Mouse (Mus musculus): Measurements from ENCODE around the gene Sar1b.

The Sar1b gene

DNA sequence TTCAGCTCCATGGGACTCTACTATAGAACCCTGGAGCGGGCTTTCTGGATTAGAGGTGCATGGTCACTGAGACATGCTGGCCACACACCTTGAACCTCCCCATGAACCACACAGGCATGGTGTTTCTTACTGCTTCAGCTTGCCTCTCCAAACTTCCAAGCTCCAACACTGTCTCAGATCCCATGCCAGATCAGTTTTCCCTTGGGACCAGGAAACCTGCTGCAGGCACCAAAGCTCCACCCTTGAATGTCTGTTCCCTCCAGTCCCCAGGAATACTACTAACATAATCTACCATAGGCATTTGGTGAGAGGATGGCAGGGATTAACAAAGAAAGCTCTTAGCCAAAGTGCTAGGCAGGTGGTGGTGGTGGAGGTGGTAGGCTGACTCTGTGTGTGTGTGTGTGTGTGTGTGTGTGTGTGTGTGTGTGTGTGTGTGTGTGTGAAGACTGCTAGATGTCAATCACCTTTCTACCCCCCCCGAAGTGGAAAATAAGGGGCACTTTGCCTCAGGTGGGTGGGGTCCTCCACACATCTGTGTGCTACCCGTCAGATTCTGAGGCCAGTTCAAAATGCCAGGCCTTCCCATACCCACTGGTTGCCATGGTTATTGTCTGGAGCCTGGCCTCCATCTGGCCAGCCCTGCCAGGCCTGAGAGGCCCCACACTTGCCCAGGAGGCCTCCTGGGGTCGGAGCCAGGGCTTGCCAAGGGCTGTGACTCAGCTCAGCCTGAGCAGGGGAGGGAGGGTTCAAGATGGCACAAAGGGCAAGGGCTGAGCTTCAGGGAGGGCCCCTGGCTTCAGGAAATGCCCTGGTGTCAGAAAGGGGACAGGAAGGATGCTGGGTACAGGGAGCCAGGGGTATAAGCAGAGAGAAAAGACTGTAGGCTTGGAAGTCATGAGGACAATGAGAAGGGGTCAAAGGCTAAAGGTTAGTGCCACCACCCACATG lies 68.7 kb downstream of the Sar1b start:
- no peak for DNase-seq

DNA sequence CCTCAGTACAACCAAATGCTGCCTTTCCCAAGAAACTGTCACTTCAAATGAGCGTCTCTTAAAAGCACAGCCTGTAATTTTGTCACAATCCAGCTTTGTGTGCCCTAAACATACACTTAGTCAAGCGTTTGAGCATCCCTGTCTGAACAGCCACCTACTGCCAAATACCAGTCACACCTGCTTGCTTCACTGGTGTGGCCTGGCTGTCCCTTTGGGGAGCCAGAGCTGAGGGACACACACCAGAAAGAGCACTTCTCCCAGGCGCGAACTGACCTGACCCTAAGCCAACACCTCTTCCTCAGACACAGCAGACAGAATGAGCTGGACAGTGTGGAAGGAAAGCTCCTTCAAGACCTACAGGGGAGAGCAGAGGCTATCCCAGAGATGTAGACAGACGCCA lies 69.5 kb downstream of the Sar1b start:
- DNase-seq = no peak

DNA sequence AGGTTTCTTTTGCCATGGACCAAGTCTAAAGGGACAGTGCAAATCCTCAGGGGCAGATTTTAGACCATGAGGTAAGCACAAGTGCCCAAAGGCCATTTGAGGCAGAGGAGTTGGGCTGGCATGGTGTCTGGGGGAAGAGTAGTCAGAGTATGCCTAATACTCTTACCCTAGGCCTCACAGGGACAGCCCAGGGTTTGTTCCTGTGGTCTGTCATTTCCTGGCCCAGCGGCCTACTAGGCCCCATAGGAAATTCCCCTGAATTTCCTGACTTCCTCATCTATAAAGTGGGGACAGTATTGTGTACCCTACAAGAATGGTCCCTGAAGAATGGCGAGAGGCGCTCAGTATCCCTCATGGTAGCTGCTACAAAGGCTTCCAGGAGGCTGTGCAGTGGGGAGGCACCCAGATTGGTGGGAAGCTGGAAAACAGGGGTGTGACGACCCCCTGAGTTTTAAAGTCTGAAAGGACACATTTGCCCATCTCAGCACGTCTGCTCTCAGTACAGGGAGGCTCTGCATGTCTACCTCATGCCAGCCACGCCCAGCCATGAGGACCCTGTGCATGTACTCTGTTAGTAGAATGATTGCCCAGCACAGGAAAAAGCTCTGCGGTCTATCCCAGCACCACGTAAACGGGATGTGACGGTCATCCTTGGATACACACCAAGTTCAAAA lies 70.0 kb downstream of the Sar1b start:
- DNase-seq = no peak

DNA sequence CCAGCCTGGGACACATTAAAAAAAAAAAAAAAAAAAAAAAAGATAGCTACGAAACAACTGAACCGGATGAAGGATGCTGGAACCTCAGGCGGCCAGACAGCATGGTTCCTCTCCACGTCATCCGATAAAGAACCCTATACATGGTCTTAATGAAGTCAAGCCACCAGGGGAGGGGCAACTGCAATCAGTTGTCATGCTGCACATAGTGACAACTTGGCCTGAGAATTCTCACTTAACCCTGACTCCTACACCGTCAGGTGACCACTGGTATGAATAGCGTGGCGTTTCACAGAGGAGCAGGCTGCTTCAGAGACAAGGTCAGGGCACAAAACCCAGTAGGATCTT lies 70.6 kb downstream of the Sar1b start:
- no peak for DNase-seq

DNA sequence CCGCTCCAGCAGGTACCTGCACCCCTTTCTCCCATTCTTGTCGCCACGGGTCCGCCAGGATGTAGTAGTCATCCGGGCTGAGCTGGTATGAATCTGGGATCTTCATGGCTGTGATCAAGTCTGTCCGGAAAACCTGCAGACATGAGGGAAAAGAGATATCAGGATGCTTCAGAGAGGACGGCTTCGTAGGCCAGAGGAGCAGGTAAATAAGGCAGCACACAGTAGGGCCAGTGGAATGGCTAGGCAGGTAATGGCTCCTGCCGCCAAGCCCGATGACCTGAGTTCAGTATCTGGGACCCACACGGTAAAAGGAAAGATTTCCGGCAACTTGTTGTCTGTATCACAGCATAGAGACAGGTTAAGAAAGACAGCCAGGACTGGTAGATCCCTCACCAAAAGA lies 72.1 kb downstream of the Sar1b start:
- DNase-seq = no peak

DNA sequence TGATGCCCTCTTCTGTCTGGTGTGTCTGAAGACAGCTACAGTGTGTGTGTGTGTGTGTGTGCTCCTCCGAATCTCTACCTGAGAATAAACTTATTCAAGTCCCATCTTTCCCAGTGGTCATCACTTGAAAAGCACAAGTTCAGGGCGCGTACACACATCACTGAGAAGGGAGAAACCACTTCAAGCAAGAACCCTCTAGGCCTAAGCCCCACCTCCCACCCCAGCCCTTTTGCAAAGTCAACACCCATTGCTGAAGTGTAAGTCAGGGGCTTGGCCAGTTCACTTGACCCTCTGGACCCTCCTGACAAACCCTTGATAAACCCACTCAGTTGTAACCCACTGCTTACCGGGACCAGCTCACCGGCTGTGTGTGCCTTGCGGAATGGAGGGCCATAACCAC lies 73.0 kb downstream of the Sar1b start:
- no peak for DNase-seq

DNA sequence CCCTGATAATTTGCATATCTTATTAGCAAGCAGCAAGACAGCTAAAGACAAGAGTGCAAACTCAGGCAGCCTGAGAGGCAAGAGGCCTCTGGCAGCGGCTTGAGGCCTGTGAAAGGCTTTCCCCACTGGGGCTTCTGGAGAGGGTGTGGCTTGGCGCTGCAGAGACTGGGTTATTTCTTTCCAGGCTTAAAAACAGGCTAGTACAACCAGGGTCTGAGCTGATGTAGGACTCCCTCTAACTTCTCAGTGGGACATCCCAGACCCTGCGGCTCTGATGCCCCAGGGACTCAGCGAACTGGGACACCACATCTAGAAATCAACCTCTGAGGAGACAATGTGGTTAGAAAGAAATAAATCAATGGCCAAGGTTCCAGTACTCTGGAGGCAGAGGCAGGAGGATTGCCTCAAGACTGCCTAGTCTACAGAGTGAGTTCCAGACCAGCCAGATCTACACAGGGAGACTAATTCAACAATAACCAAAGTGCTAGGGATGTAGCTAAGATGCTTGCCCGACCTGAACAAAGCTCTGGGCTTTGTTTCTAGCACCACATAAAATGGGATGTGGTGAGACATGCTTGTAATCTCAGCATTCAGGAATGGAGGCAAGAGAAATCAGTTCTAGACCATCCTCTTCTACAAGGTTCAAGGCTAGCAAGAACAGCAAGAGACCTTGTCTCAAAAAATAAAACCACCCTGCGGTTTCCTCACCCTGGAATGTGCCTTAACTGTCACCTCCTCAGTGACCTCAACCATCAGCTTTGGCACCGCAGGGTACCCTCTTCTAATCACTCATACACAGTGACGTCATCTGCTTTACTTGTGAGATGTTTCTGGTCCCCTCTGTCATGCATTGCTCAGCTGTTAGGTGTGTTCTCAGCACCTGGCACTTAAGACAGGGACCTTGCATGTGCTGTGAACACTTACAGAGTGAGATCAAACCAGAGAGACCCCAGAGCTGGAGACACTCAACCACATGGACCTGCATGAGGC lies 74.0 kb downstream of the Sar1b start:
- DNase-seq = no peak

DNA sequence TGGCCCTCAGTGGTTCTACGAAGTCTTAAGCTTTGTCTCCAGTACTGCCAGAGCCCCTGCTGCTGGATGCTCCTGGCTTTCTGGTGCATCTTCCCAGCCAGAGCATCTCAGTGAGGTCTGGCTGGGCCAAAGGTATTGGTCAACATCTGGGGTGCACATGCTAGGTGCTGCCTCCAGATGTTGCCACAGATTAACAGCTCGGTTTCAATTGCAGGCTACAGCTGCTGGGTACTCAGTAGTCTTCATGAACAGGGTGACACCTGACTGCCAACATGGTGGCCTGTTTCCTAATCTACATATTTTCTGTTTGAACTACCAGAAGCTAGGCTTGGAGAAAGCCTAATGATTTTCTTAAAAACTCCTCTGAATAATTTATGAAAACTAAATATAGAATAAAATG lies 75.6 kb downstream of the Sar1b start:
- no peak for DNase-seq

DNA sequence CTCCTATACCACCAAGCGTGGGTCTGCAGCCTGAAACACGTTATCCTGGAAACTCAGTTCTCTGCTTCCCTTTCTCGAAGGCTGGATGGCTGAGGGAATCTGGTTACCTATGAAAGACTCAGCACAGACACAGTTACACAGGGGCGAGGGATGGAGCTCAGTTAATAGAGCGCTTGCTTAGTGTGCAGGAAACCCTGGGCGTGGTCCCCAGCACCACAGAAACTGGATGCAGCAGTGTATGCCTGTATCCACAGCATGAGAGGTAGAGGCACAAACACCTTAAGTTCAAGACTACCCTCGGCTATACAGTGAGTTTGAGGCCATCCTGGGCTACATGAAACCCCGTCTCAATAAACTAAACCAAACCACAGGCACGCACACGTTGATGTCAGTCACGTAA lies 76.5 kb downstream of the Sar1b start:
- no peak for DNase-seq

DNA sequence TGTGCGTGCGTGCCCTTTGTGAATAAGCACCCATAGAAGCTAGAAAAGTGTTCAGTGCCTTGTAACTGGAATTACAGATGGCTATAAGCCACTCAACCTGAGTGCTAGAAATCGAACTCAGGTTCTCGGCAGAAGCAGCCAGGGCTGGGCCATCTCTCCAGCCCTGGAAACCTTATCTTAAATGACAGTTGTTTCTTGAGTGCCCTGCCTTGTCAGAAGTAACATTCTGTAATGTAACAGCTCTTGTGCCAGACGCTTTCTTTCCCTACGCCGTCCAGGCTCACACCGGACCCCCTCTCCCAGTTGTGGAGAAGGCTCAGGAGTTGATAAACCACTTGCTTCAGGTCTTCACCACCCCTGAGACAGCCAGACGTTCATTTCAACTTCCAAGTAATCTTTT lies 77.2 kb downstream of the Sar1b start:
- no peak for DNase-seq

DNA sequence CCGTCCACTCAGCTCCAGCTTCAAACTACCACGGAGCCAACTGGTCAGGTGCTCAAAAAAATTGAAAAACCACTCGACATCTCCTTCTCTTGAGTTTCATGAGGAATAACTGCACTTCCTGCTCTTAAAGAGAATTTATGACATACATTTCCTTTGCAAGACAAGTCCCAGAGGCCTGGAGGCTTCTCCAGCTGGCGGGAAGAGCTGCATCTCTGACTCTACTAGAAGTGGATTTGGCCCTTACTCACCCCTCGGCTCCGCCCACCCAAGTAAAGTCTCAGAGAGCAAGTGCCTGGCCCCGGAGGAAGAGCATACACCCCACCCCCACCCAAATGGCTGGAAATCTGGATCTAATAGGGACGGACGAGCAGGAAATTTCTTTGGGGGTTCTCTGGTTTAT lies 77.7 kb downstream of the Sar1b start:
- peak; percentile 65 to 79 for DNase-seq
